Mouse (Mus musculus): ENCODE data around the gene Cend1. TPM values are rescaled to one million over a fixed set of nuclear protein-coding genes. Genes with fewer than 3 reads are reported as not detected.

Cend1 gene
- polyA plus RNA-seq (2015; fragmentation: Nextera tagmentation; extraction: Ambion mirVana), result 5.2 and 5.9 TPM in 2 replicates

GRCm38 (mm10) chr7:141429310-141429709, at the start of gene Cend1:
Cend1 (minus strand) TSS chr7:141429491.
- WGBS, result 4% methylated on average over 19 of the region's 19 CpGs
- peak; percentile 57 for ATAC-seq (replicated peaks; ENCODE audit: extremely low read depth, insufficient read depth, low FRiP score)
- Histone ChIP-seq H3K4me2 (ENCODE audit: low read depth, low read length) (peak within 1 kb of the TSS; percentile 34), H3K9ac (ENCODE audit: low read length) (peak within 1 kb of the TSS; percentile 2; the same call in 1 of the 2 replicates), H3K36me3 (ENCODE audit: control insufficient read depth, insufficient read depth) (peaks cover 11% of the 10 kb centered on the region), H3K4me3 (ENCODE audit: low read length) (peak within 1 kb of the TSS; percentile 8), H3K27ac (ENCODE audit: low read length) (peak within 1 kb of the TSS; percentile 41), H3K27me3 (ENCODE audit: control insufficient read depth, insufficient read depth, low read length) (no peaks in the 10 kb centered on the region), H3K4me1 (ENCODE audit: control insufficient read depth, insufficient read depth, low read length) (peaks cover 20% of the 10 kb centered on the region), H3K9me3 (replicated peaks; ENCODE audit: control insufficient read depth, low read length) (no peaks in the 10 kb centered on the region)

- no peak overlapping the region for H3K4me3 ChIP-seq (ENCODE audit: low read length)
- no peak for ATAC-seq (replicated peaks; ENCODE audit: extremely low read depth, insufficient read depth, low FRiP score)
- peak overlapping the region; percentile 62; the same call in 1 of the 2 replicates for H3K9ac ChIP-seq (ENCODE audit: low read length)
- H3K9me3 ChIP-seq (replicated peaks; ENCODE audit: control insufficient read depth, low read length), result no peaks in the 10 kb centered on the region
- peak overlapping the region; percentile 96 for H3K27ac ChIP-seq (ENCODE audit: low read length)
- H3K36me3 ChIP-seq (ENCODE audit: control insufficient read depth, insufficient read depth), result no peaks in the 10 kb centered on the region
- H3K4me2 ChIP-seq (ENCODE audit: low read depth, low read length), result 0 out of 2 replicates have a peak overlapping the region, but pooled peaks have one; percentile 89
- WGBS, result 45% methylated on average over 5 of the region's 5 CpGs
- peaks cover 61% of the 10 kb centered on the region for H3K4me1 ChIP-seq (ENCODE audit: control insufficient read depth, insufficient read depth, low read length)
- no peaks in the 10 kb centered on the region for H3K27me3 ChIP-seq (ENCODE audit: control insufficient read depth, insufficient read depth, low read length)
Measured at GRCm38 (mm10) chr7:141478270-141478748, 49.0 kb upstream of the Cend1 start.

- Histone ChIP-seq H3K4me2 (ENCODE audit: low read depth, low read length) (peak overlapping the region; percentile 89), H3K36me3 (ENCODE audit: control insufficient read depth, insufficient read depth) (peaks cover under 1% of the 10 kb centered on the region; the same call in 1 of the 2 replicates), H3K4me1 (ENCODE audit: control insufficient read depth, insufficient read depth, low read length) (peaks cover 61% of the 10 kb centered on the region), H3K27me3 (ENCODE audit: control insufficient read depth, insufficient read depth, low read length) (no peaks in the 10 kb centered on the region), H3K9ac (ENCODE audit: low read length) (peak overlapping the region; percentile 62), H3K9me3 (replicated peaks; ENCODE audit: control insufficient read depth, low read length) (no peaks in the 10 kb centered on the region), H3K4me3 (ENCODE audit: low read length) (peak overlapping the region; percentile 70; the same call in 1 of the 2 replicates), H3K27ac (ENCODE audit: low read length) (peak overlapping the region; percentile 96)
- 48% methylated on average over 4 of the region's 4 CpGs for WGBS
- ATAC-seq (replicated peaks; ENCODE audit: extremely low read depth, insufficient read depth, low FRiP score), result 0 out of 2 replicates have a peak, but pooled peaks have one; percentile 3
Measured at GRCm38 (mm10) chr7:141477578-141478269, 48.4 kb upstream of the Cend1 start.

- no peaks in the 10 kb centered on the region for H3K9me3 ChIP-seq (replicated peaks; ENCODE audit: control insufficient read depth, low read length)
- peaks cover 55% of the 10 kb centered on the region for H3K4me1 ChIP-seq (ENCODE audit: control insufficient read depth, insufficient read depth, low read length)
- peak overlapping the region; percentile 96 for H3K27ac ChIP-seq (ENCODE audit: low read length)
- ATAC-seq (replicated peaks; ENCODE audit: extremely low read depth, insufficient read depth, low FRiP score), result no peak
- 8% methylated on average over 7 of the region's 7 CpGs for WGBS
- H3K36me3 ChIP-seq (ENCODE audit: control insufficient read depth, insufficient read depth), result peaks cover 7% of the 10 kb centered on the region
- peak overlapping the region; percentile 70 for H3K4me3 ChIP-seq (ENCODE audit: low read length)
- peak overlapping the region; percentile 62 for H3K9ac ChIP-seq (ENCODE audit: low read length)
- peak overlapping the region; percentile 89 for H3K4me2 ChIP-seq (ENCODE audit: low read depth, low read length)
- no peaks in the 10 kb centered on the region for H3K27me3 ChIP-seq (ENCODE audit: control insufficient read depth, insufficient read depth, low read length)
Measured at GRCm38 (mm10) chr7:141476981-141477370, 47.7 kb upstream of the Cend1 start.

GRCm38 (mm10) chr7:141476226-141476980, 47.1 kb upstream of the Cend1 start:
- peak overlapping the region; percentile 89 for H3K4me2 ChIP-seq (ENCODE audit: low read depth, low read length)
- H3K4me3 ChIP-seq (ENCODE audit: low read length), result peak overlapping the region; percentile 70
- H3K9ac ChIP-seq (ENCODE audit: low read length), result peak overlapping the region; percentile 90
- H3K4me1 ChIP-seq (ENCODE audit: control insufficient read depth, insufficient read depth, low read length), result peaks cover 51% of the 10 kb centered on the region
- no peaks in the 10 kb centered on the region for H3K27me3 ChIP-seq (ENCODE audit: control insufficient read depth, insufficient read depth, low read length)
- ATAC-seq (replicated peaks; ENCODE audit: extremely low read depth, insufficient read depth, low FRiP score), result peak; percentile 56
- under 1% methylated on average over 16 of the region's 17 CpGs for whole genome bisulfite sequencing
- H3K36me3 ChIP-seq (ENCODE audit: control insufficient read depth, insufficient read depth), result peaks cover 10% of the 10 kb centered on the region
- H3K27ac ChIP-seq (ENCODE audit: low read length), result peak overlapping the region; percentile 96
- H3K9me3 ChIP-seq (replicated peaks; ENCODE audit: control insufficient read depth, low read length), result no peaks in the 10 kb centered on the region

GRCm38 (mm10) chr7:141475805-141476158, 46.5 kb upstream of the Cend1 start:
- Histone ChIP-seq H3K4me3 (ENCODE audit: low read length) (peak overlapping the region; percentile 70), H3K4me1 (ENCODE audit: control insufficient read depth, insufficient read depth, low read length) (peaks cover 46% of the 10 kb centered on the region), H3K27me3 (ENCODE audit: control insufficient read depth, insufficient read depth, low read length) (no peaks in the 10 kb centered on the region), H3K9me3 (replicated peaks; ENCODE audit: control insufficient read depth, low read length) (no peaks in the 10 kb centered on the region), H3K36me3 (ENCODE audit: control insufficient read depth, insufficient read depth) (peaks cover 16% of the 10 kb centered on the region), H3K4me2 (ENCODE audit: low read depth, low read length) (peak overlapping the region; percentile 89), H3K9ac (ENCODE audit: low read length) (peak overlapping the region; percentile 90), H3K27ac (ENCODE audit: low read length) (peak overlapping the region; percentile 96)
- ATAC-seq (replicated peaks; ENCODE audit: extremely low read depth, insufficient read depth, low FRiP score), result no peak; the same call in 1 of the 2 replicates
- WGBS, result under 1% methylated on average over 12 of the region's 12 CpGs

- peaks cover 21% of the 10 kb centered on the region for H3K36me3 ChIP-seq (ENCODE audit: control insufficient read depth, insufficient read depth)
- H3K9ac ChIP-seq (ENCODE audit: low read length), result peak within 1 kb of the TSS; percentile 90
- peak; percentile 71 for ATAC-seq (replicated peaks; ENCODE audit: extremely low read depth, insufficient read depth, low FRiP score)
- H3K9me3 ChIP-seq (replicated peaks; ENCODE audit: control insufficient read depth, low read length), result no peaks in the 10 kb centered on the region
- WGBS, result under 1% methylated on average over 82 of the region's 87 CpGs
- H3K27ac ChIP-seq (ENCODE audit: low read length), result peak within 1 kb of the TSS; percentile 96
- peaks cover 42% of the 10 kb centered on the region for H3K4me1 ChIP-seq (ENCODE audit: control insufficient read depth, insufficient read depth, low read length)
- no peaks in the 10 kb centered on the region for H3K27me3 ChIP-seq (ENCODE audit: control insufficient read depth, insufficient read depth, low read length)
- H3K4me2 ChIP-seq (ENCODE audit: low read depth, low read length), result peak within 1 kb of the TSS; percentile 89
- peak within 1 kb of the TSS; percentile 70 for H3K4me3 ChIP-seq (ENCODE audit: low read length)
Measured at GRCm38 (mm10) chr7:141475011-141475804, 45.9 kb upstream of the Cend1 start, which contains the start of the genes Polr2l and Tspan4. Polr2l (minus strand) TSS chr7:141475132. Tspan4 (plus strand) TSS chr7:141475240.

GRCm38 (mm10) chr7:141474160-141474559, 44.9 kb upstream of the Cend1 start:
- peaks cover 27% of the 10 kb centered on the region for H3K36me3 ChIP-seq (ENCODE audit: control insufficient read depth, insufficient read depth)
- peaks cover 52% of the 10 kb centered on the region for H3K4me1 ChIP-seq (ENCODE audit: control insufficient read depth, insufficient read depth, low read length)
- H3K27ac ChIP-seq (ENCODE audit: low read length), result peak overlapping the region; percentile 96; the same call in 1 of the 2 replicates
- H3K9me3 ChIP-seq (replicated peaks; ENCODE audit: control insufficient read depth, low read length), result no peaks in the 10 kb centered on the region
- H3K4me3 ChIP-seq (ENCODE audit: low read length), result peak overlapping the region; percentile 70
- no peak for ATAC-seq (replicated peaks; ENCODE audit: extremely low read depth, insufficient read depth, low FRiP score)
- peak overlapping the region; percentile 89 for H3K4me2 ChIP-seq (ENCODE audit: low read depth, low read length)
- peak overlapping the region; percentile 90 for H3K9ac ChIP-seq (ENCODE audit: low read length)
- no peaks in the 10 kb centered on the region for H3K27me3 ChIP-seq (ENCODE audit: control insufficient read depth, insufficient read depth, low read length)
- WGBS, result 4% methylated on average over 5 of the region's 5 CpGs

Data from heart, embryonic 16.5 days (tissue).